Mouse (Mus musculus) spleen, embryonic (tissue): Measurements from ENCODE around the gene Zfp629.

Experiments
- CTCF ChIA-PET: fragments of 350-600 bp; sonication (Branson Sonifier 250); formaldehyde crosslinking; loops from one replicate; lab custom pipeline; 2022; lab: Charles Lee

Gene Zfp629

DNA sequence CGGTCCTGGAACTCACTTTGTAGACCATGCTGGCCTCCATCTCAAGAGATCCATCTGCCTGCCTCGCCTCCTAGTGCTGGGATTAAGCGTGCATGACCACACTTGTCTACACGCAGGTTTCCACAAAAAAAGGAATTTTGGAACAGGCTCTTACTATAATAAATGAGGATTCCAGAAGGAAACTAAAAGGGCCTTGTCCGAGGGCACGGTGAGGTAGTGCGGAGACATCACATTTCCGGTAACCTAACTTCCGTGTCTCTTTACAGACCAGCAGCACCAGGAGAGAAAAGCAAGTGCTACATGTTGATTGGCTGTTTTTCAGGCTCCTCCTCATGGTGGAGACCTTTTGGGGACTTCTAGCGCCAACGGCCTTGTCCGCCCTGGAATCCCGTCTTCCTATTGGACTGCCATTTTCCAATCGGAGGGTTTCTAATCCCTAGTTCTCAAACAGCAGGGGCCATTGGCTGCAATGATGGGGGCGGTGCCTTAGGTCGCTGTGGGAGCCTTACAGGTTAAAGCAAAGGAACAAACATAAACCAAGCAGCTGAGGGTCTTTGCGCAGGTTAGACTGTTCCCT lies 42.6 kb downstream of the Zfp629 start, which contains the start of gene Phkg2:
Gene Phkg2, plus strand, starts transcription at position 446 of the 577 bp plus-strand sequence.
- CTCF ChIA-PET, result no interaction called here

GRCm38 (mm10) chr7:127564381-127565150 lies 51.0 kb downstream of the Zfp629 start:
- CTCF ChIA-PET, result interaction anchor here (0.5 kb wide), 1 partner anchor 1319 kb away, joined by 3 read pairs; no protein-coding TSS in a partner anchor

DNA sequence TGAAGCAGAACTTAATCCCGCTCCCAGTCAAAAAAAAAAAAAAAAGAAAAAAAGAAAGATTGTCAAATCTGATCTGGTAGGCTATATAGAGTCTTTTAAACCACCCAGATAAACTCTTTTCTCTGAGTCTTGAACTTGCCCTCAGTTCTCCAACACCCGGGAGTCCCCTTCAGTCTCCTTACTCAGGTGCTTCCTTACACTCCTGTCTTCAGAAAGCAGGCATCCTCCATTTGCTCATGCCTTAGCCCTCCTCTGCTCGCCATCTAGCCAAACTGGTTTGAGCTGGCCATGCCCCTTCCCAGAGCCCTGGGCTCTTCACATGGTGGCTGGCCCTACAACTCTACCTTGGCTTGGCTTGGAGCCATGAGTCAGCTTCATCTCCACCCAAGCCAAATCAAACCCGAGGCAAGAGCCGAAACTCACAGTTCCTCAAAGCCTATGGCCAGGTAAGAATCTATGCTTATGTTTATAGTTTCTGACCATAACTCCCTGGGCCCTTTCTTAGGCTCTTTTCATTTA lies 54.2 kb downstream of the Zfp629 start, which contains the start of gene Tmem265:
Gene Tmem265, plus strand, starts transcription at position 51 of the 519 bp plus-strand sequence.
- CTCF ChIA-PET, result no interaction called here

- CTCF ChIA-PET, result interaction anchor here (0.7 kb wide), 1 partner anchor 63 kb away, joined by 20 read pairs; no protein-coding TSS in a partner anchor
Observed at GRCm38 (mm10) chr7:127560580-127560979, 55.0 kb downstream of the Zfp629 start.
